Mouse (Mus musculus) MEL (cell line): ENCODE measurements at regions not wholly inside any gene's neighbourhood (a gene's known extent, or its start where the extent isn't known, plus 50 kb on each side); places are given as distances from the start of the nearest gene placed in this dataset.

Experiments used
- CTCF ChIP-seq, 3 experiments: IDR thresholded peaks in 2 of 3; conservative IDR thresholded peaks in 1 of 3; 2 replicates each; pipeline ENCODE4 v1.5.1; 2011 to 2012; ENCODE audit warnings: low read length in 3 of 3, low read depth in 2 of 3, mild to moderate bottlenecking in 2 of 3, improper control_type of control experiment in 1 of 3, inconsistent platforms in 1 of 3, mixed read lengths in 1 of 3, moderate library complexity in 1 of 3; ENCODE audit not compliant: control insufficient read depth in 1 of 3, insufficient read depth in 1 of 3, poor library complexity in 1 of 3, severe bottlenecking in 1 of 3
- E2F4 ChIP-seq: IDR thresholded peaks from 2 replicates; pipeline ENCODE4 v1.6.1; 2011; ENCODE audit warnings: low read depth, low read length, improper control_type of control experiment, borderline replicate concordance
- EP300 ChIP-seq, 2 experiments: IDR thresholded peaks; 2 replicates each; pipeline ENCODE4 v1.6.1; 2011; ENCODE audit warnings: improper control_type of control experiment in 2 of 2, low read length in 2 of 2, low read depth in 1 of 2, mild to moderate bottlenecking in 1 of 2
- MAFK ChIP-seq: IDR thresholded peaks from 2 replicates; pipeline ENCODE4 v1.6.1; 2011; ENCODE audit warnings: low read depth, mild to moderate bottlenecking, low read length, improper control_type of control experiment, borderline replicate concordance
- MAX ChIP-seq: IDR thresholded peaks from 2 replicates; pipeline ENCODE4 v1.6.1; 2011; ENCODE audit warnings: low read length, improper control_type of control experiment
- MEF2A ChIP-seq: IDR thresholded peaks from 2 replicates; pipeline ENCODE4 v1.6.1; 2014; ENCODE audit warnings: low read depth, mild to moderate bottlenecking, inconsistent platforms, low read length, improper control_type of control experiment; ENCODE audit not compliant: poor library complexity, insufficient replicate concordance, severe bottlenecking; ENCODE audit errors: extremely low read depth
- NRF1 ChIP-seq: IDR thresholded peaks from 2 replicates; pipeline ENCODE4 v1.6.1; 2014; ENCODE audit warnings: low read depth, mild to moderate bottlenecking, inconsistent platforms, low read length, improper control_type of control experiment, moderate library complexity; ENCODE audit not compliant: poor library complexity, insufficient read depth, severe bottlenecking
- POLR2A ChIP-seq, 2 experiments: IDR thresholded peaks; 2 replicates each; pipeline ENCODE4 v1.6.1; 2011 to 2012; ENCODE audit warnings: low read length in 2 of 2, mild to moderate bottlenecking in 2 of 2, control low read depth in 1 of 2, improper control_type of control experiment in 1 of 2, low read depth in 1 of 2, moderate library complexity in 1 of 2; ENCODE audit not compliant: control insufficient read depth in 1 of 2, insufficient read depth in 1 of 2, poor library complexity in 1 of 2
- TAL1 ChIP-seq: IDR thresholded peaks from 2 replicates; pipeline ENCODE4 v1.6.1; 2012; ENCODE audit warnings: mild to moderate bottlenecking, inconsistent platforms, low read length, moderate library complexity, mixed read lengths
- USF2 ChIP-seq, 2 experiments: IDR thresholded peaks; 2 replicates each; pipeline ENCODE4 v1.6.1; 2011 to 2012; ENCODE audit warnings: improper control_type of control experiment in 2 of 2, low read length in 2 of 2, borderline replicate concordance in 1 of 2, inconsistent platforms in 1 of 2, low read depth in 1 of 2, mild to moderate bottlenecking in 1 of 2; ENCODE audit not compliant: insufficient read depth in 1 of 2
- ZC3H11A ChIP-seq: IDR thresholded peaks from 2 replicates; pipeline ENCODE4 v1.6.1; 2012; ENCODE audit warnings: low read depth, mild to moderate bottlenecking, inconsistent platforms, low read length, improper control_type of control experiment
- ZKSCAN1 ChIP-seq: IDR thresholded peaks from 2 replicates; pipeline ENCODE4 v1.6.1; 2012; ENCODE audit warnings: low read depth, mild to moderate bottlenecking, inconsistent platforms, low read length, improper control_type of control experiment, moderate library complexity

DNA sequence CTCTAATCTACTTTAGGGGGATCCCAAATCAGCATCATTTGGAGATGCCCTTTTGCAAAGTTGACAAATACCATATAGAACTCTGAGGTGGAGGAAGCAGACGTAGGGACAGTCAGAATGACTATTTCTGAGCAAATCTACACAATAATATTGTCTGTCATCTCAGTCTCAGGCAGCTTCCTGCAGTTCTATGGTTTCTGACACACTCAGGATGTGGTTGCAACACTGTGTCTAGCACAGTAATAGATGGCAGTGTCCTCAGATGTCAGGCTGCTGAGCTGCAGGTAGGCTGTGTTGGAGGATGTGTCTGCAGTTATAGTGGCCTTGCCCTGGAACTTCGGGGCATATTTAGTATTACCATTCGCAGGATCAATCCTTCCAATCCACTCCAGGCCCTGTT lies 515.9 kb downstream of the Adam6a start:
- no peak for TF ChIP-seq EP300 (IDR thresholded peaks at IDR 0.05; ENCODE audit: low read depth in 1 of 2, low read length in 2 of 2)
- no peak for TF ChIP-seq NRF1
- no peak for TF ChIP-seq USF2 (IDR thresholded peaks at IDR 0.05; ENCODE audit: borderline replicate concordance in 1 of 2, insufficient read depth in 1 of 2, low read depth in 1 of 2, low read length in 2 of 2)
- no peak for TF ChIP-seq TAL1
- TF ChIP-seq MAFK: no peak
- no peak for TF ChIP-seq ZKSCAN1
- no peak for TF ChIP-seq MEF2A
- TF ChIP-seq CTCF (IDR thresholded peaks at IDR 0.05 in 2 of 3, conservative IDR thresholded peaks at IDR 0.05 in 1 of 3; ENCODE audit: control insufficient read depth in 1 of 3, insufficient read depth in 1 of 3, low read depth in 2 of 3, low read length in 3 of 3, poor library complexity in 1 of 3, severe bottlenecking in 1 of 3): no peak
- TF ChIP-seq E2F4: no peak
- TF ChIP-seq POLR2A (IDR thresholded peaks at IDR 0.05; ENCODE audit: control insufficient read depth in 1 of 2, insufficient read depth in 1 of 2, low read depth in 1 of 2, low read length in 2 of 2, poor library complexity in 1 of 2): no peak
- no peak for TF ChIP-seq ZC3H11A
- TF ChIP-seq MAX: no peak
